Mouse (Mus musculus) E14TG2a.4 (cell line): Measurements from ENCODE around the gene Tnrc6b.
A peak's percentile ranks its signal among the peaks of the same experiment; 100 is the strongest.
"Not testable (repeated sequence)": the region's sequence is repeated elsewhere in the genome, so short reads cannot be mapped to it uniquely, and the experiment has no call there.

ENCODE experiments used
- H3K27me3 ChIP-seq: 2 replicates; pipeline ENCODE4 v1.6.1; 2014; ENCODE audit warnings: low read length, control low read depth; ENCODE audit not compliant: insufficient read depth
- H3K36me3 ChIP-seq: 2 replicates; pipeline ENCODE4 v1.6.1; 2014; ENCODE audit warnings: low read length, control low read depth; ENCODE audit not compliant: insufficient read depth
- H3K4me1 ChIP-seq: replicated peaks from 2 replicates; pipeline ENCODE4 v1.6.1; 2014; ENCODE audit warnings: low read depth, low read length, control low read depth
- H3K4me3 ChIP-seq: replicated peaks from 2 replicates; pipeline ENCODE4 v1.5.1; 2014; ENCODE audit warnings: mild to moderate bottlenecking, low read length
- H3K9me3 ChIP-seq: 2 replicates; pipeline ENCODE4 v1.6.1; 2014; ENCODE audit warnings: low read length, control low read depth
- CTCF ChIP-seq: conservative IDR thresholded peaks from 2 replicates; pipeline ENCODE4 v1.5.1; 2014; ENCODE audit warnings: low read length
- NANOG ChIP-seq: IDR thresholded peaks from 2 replicates; pipeline ENCODE4 v1.6.1; 2014; ENCODE audit warnings: borderline replicate concordance, low read length, mixed read lengths
- POU5F1 ChIP-seq: IDR thresholded peaks from 2 replicates; pipeline ENCODE4 v1.6.1; 2014; ENCODE audit warnings: low read length, borderline replicate concordance

Tnrc6b gene

DNA sequence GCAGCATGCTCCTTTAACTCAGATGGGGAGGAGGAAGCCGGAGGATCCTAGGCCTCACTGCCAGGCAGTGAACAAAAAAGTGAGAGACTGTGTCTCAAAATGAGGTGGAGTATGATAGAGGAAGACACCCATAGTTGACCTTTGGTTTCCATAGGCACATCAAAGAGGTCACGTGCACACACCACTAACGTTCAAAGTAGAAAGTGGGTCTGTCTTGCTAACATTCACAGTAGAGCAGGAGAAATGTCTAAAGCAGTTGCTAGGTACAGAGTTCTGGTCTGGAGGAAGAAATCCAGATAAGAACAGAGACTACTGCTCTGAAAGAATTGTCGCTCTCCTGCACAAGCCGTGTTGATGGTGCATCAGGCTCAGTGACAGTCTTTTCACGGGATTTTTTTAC lies 10.7 kb downstream of the Tnrc6b start:
- TF ChIP-seq CTCF (no peak), NANOG (no peak), POU5F1 (no peak)
- Histone ChIP-seq H3K36me3 (no peaks in the 10 kb centered on the region), H3K9me3 (no peaks in the 10 kb centered on the region), H3K27me3 (no peaks in the 10 kb centered on the region), H3K4me3 (no peak overlapping the region), H3K4me1 (peaks cover 7% of the 10 kb centered on the region)

DNA sequence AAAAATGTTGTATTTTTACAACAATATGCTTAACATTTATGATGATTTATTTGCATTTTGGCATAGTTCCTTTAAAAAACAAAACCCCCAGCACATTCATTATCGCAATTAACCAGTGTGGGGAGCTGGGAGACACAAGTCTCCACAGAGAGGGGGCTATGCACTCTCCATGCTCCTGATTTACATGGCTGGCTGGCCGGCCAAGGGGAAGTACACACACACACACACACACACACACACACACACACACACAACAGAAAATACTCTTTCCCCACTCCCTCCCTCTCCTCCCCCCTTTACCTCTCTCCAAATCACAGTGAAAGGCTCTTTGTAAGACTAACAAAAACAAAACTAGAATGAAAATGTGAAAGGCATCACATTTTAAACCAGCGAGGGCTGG lies 11.3 kb downstream of the Tnrc6b start:
- no peaks in the 10 kb centered on the region for H3K27me3 ChIP-seq
- H3K36me3 ChIP-seq: no peaks in the 10 kb centered on the region
- H3K4me1 ChIP-seq: peaks cover 7% of the 10 kb centered on the region
- no peak for TF ChIP-seq POU5F1
- TF ChIP-seq NANOG: no peak
- TF ChIP-seq CTCF: no peak
- H3K9me3 ChIP-seq: no peaks in the 10 kb centered on the region
- H3K4me3 ChIP-seq: no peak overlapping the region

DNA sequence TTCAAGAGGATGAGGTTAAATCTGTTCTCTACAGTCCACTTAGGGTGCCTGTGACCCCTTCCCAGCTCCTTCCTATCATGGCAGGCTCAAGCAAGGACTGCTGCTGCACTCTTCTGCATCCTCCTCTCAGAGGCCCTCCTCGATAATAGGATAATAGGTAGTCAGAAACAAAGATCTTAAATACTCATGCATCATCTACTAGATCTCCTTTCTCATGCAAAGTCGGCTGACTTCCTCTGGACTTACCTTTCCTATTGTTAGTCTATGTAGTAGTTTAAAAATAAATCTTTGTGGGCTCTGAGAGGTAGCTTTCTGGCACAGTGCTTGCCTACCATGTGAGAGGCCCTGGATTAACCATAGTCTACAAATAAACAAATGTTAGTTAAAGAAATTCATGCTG lies 18.4 kb downstream of the Tnrc6b start:
- no peaks in the 10 kb centered on the region for H3K27me3 ChIP-seq
- no peaks in the 10 kb centered on the region for H3K36me3 ChIP-seq
- H3K4me3 ChIP-seq: no peak overlapping the region
- peaks cover 45% of the 10 kb centered on the region for H3K4me1 ChIP-seq
- TF ChIP-seq CTCF: no peak
- TF ChIP-seq POU5F1: 0 out of 2 replicates have a peak, but pooled peaks have one; percentile 13
- TF ChIP-seq NANOG: peak; percentile 69; the same call in 1 of the 2 replicates
- no peaks in the 10 kb centered on the region for H3K9me3 ChIP-seq

DNA sequence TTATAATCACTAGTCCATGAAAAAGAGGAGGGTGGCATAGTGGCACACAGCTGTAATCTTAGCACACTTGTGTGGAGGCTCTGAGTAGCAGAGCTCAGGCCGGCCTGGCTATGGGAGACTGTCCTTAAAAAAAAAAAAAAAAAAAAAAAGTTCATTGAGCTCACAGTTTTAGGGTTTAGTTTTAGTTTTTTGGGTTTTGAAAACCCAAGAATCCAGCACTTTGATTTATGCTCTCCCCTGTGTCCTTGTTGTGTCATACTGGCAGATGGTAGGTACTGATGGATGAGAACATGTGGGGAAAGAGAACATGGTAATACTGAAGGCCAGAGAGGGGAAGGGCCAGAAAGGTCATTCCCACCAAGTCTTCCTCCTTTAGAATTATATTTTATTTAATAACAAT lies 19.9 kb downstream of the Tnrc6b start:
- TF ChIP-seq NANOG (no peak), POU5F1 (no peak), CTCF (no peak)
- Histone ChIP-seq H3K36me3 (no peaks in the 10 kb centered on the region), H3K4me1 (peaks cover 45% of the 10 kb centered on the region), H3K4me3 (no peak overlapping the region), H3K27me3 (no peaks in the 10 kb centered on the region), H3K9me3 (no peaks in the 10 kb centered on the region)

DNA sequence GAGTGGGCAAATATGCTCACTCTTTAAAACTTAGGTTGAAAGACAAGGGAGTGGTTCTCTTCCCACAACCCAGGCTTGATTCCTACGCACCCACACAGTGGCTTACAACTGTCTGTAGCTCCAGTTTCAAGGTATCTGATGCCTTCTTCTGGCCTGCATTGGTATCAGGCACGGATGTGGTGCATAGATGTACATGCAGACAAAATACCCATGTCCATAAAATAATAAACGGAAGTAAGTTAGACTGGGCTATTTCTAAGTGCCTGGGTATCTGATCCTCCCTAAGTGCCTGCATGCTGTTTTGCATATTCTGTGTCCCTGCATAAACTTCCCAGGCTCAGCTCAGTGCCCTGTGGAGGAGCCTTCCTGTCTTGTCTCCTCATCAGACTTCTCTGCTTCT lies 20.4 kb downstream of the Tnrc6b start:
- Histone ChIP-seq H3K27me3 (no peaks in the 10 kb centered on the region), H3K4me1 (peaks cover 45% of the 10 kb centered on the region), H3K36me3 (no peaks in the 10 kb centered on the region), H3K9me3 (no peaks in the 10 kb centered on the region), H3K4me3 (no peak overlapping the region)
- TF ChIP-seq CTCF (no peak), NANOG (no peak), POU5F1 (no peak)

DNA sequence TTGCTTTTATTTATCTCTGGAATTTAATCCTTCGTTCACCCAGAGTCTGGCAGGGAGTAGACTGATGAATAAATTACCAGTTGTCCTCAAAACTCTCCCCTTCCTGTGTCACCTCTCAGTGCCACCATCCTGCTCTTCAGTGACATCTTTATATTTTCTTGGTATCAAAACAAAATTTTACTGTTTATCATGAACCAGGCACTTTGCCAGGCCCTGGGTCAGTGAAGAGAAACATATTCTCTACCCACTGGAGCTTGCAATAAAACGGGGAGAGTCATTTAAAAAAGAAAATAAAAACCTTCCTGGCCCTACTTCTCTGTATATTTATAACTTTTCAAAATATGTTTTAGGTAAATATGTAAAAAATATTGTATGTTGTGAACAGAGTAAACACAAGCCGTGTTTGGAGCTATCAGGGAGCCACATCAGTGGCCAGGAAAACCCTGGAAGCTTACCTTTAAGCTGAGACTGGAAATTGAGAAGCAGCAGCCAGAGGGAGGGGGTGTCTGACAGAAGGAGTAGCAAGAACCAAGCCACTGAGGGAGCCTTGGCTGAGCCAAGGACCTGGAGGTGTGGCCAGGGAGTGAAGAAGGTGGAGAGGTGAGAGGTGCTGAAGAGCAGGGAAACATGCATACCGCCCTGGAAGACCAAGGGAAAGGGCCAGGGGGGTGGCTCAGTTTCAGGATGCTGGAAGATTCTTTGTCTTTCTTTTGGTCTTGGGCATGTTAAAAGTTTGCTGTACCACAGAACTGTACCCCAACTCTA lies 21.3 kb downstream of the Tnrc6b start:
- Histone ChIP-seq H3K9me3 (no peaks in the 10 kb centered on the region), H3K36me3 (no peaks in the 10 kb centered on the region), H3K27me3 (no peaks in the 10 kb centered on the region), H3K4me1 (peaks cover 53% of the 10 kb centered on the region), H3K4me3 (no peak overlapping the region)
- TF ChIP-seq POU5F1 (no peak), NANOG (no peak), CTCF (no peak)

DNA sequence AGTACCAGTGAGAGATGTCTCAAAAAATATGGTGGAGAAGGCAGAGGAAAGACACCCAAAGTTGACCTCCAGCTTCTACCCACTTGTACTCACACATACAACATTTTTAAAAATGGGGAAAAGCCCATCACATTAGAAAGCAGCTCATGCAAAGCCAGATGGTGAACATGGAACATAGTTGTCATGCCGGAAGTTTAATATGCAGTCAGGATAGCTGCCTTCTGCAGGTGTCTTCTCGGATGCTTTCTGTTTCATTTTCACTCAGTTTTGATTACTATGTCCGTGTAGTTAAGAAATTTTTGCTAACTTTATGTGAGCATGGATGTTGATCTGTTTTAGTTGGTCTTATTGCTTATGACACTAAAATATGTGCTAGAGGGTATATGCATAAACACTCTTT lies 24.2 kb downstream of the Tnrc6b start:
- TF ChIP-seq NANOG (no peak), POU5F1 (no peak), CTCF (no peak)
- H3K9me3 ChIP-seq: no peaks in the 10 kb centered on the region
- no peak overlapping the region for H3K4me3 ChIP-seq
- no peaks in the 10 kb centered on the region for H3K27me3 ChIP-seq
- no peaks in the 10 kb centered on the region for H3K36me3 ChIP-seq
- peaks cover 32% of the 10 kb centered on the region for H3K4me1 ChIP-seq

DNA sequence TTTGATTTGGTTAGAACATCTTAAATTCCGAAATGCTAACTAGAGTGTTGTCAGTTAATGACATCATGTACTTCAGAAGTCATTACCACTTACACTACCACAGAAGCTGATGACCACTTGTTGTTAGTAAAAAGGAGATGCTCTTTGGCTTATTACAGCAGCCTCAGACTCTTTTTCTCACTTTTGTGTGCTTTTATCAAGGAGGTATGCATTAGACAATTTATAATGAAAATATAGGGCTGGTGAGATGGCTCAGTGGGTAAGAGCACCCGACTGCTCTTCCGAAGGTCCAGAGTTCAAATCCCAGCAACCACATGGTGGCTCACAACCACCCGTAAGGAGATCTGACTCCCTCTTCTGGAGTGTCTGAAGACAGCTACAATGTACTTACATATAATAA lies 24.6 kb downstream of the Tnrc6b start:
- peaks cover 28% of the 10 kb centered on the region for H3K4me1 ChIP-seq
- H3K9me3 ChIP-seq, H3K36me3 ChIP-seq, H3K27me3 ChIP-seq, H3K4me3 ChIP-seq: not testable (repeated sequence)

DNA sequence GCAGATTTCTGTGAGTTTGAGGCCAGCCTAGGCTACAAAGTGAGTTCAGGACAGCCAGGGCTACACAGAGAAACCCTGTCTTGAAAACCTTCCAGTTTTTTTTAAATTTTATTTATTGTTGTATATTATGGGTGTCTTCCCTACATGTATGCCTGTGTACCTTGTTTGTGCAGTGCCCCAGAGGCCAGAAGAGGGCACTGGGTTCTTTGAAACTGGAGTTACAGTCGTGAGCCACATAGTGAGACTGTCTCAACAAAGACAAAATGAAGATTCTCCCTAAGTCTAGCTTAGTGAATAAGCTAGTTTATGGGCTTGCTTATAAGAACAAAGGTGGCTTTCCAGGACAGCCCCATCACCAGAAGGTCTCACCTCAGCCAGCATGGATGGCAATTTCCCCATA lies 25.4 kb downstream of the Tnrc6b start:
- Histone ChIP-seq H3K4me1 (peaks cover 20% of the 10 kb centered on the region), H3K4me3 (no peak overlapping the region), H3K9me3 (no peaks in the 10 kb centered on the region), H3K27me3 (no peaks in the 10 kb centered on the region), H3K36me3 (no peaks in the 10 kb centered on the region)
- TF ChIP-seq NANOG: no peak
